Mouse (Mus musculus) heart, postnatal 0 days (tissue): ENCODE measurements around the gene Hspa4. TPM values are rescaled to one million over a fixed set of nuclear protein-coding genes. Genes with fewer than 3 reads are reported as not detected.
A peak's percentile ranks its signal among the peaks of the same experiment; 100 is the strongest.
"Not testable (repeated sequence)": the region's sequence is repeated elsewhere in the genome, so short reads cannot be mapped to it uniquely, and the experiment has no call there.

ENCODE experiments used
- ATAC-seq: fragments of 200-750 bp; cut with Nextera tagmentation; 2 replicates; pipeline ENCODE4 v1.8.0; 2017; ENCODE audit warnings: low read depth, moderate number of reproducible peaks, moderate library complexity; ENCODE audit not compliant: insufficient read depth
- DNase-seq: peaks from one replicate; pipeline ENCODE4 v3.0.0-alpha.2; 2016; ENCODE audit warnings: low spot score
- H3K27ac ChIP-seq: fragments of 300-500 bp; sonication (generic); 2 replicates; pipeline ENCODE4 v1.5.1; 2014; ENCODE audit warnings: low read depth, mild to moderate bottlenecking
- H3K27me3 ChIP-seq: fragments of 300-500 bp; sonication (generic); 2 replicates; pipeline ENCODE4 v1.6.1; 2014; ENCODE audit warnings: low read length, mixed read lengths; ENCODE audit not compliant: control insufficient read depth, insufficient read depth
- H3K36me3 ChIP-seq: fragments of 300-500 bp; sonication (generic); replicated peaks from 2 replicates; pipeline ENCODE4 v1.6.1; 2014; ENCODE audit warnings: low read length, mixed read lengths; ENCODE audit not compliant: control insufficient read depth, insufficient read depth
- H3K4me1 ChIP-seq: fragments of 300-500 bp; sonication (generic); 2 replicates; pipeline ENCODE4 v1.6.1; 2014; ENCODE audit warnings: antibody characterized with exemption; ENCODE audit not compliant: control insufficient read depth, insufficient read depth
- H3K4me2 ChIP-seq: fragments of 300-500 bp; sonication (generic); 2 replicates; pipeline ENCODE4 v1.6.1; 2014; ENCODE audit warnings: low read depth, mild to moderate bottlenecking, low read length, moderate library complexity
- H3K4me3 ChIP-seq: fragments of 300-500 bp; sonication (generic); 2 replicates; pipeline ENCODE4 v1.5.1; 2014; ENCODE audit warnings: low read depth, low read length
- H3K9ac ChIP-seq: fragments of 300-500 bp; sonication (generic); replicated peaks from 2 replicates; pipeline ENCODE4 v1.6.1; 2014; ENCODE audit warnings: low read depth, low read length, mixed read lengths
- H3K9me3 ChIP-seq: fragments of 300-500 bp; sonication (generic); replicated peaks from 2 replicates; pipeline ENCODE4 v1.6.1; 2016; ENCODE audit warnings: low read length; ENCODE audit not compliant: control insufficient read depth
- CTCF ChIP-seq: IDR thresholded peaks from 2 replicates; pipeline ENCODE4 v1.5.1; 2016; ENCODE audit warnings: antibody characterized with exemption, control low read depth, low read depth
- EP300 ChIP-seq: IDR thresholded peaks from 2 replicates; pipeline ENCODE4 v1.6.1; 2016; ENCODE audit warnings: antibody characterized with exemption, low read depth
- WGBS: fragments of 180-500 bp; shearing (Covaris S2); extraction: QIAGEN DNeasy Blood & Tissue Kit; methylation state at CpG from one replicate; pipeline ENCODE4 v1.1.7; 2014; 5-methylcytosine and 5-hydroxymethylcytosine counted together
- polyA plus RNA-seq: library from polyadenylated mRNA; unstranded; fragments of >200 nt; fragmentation: Nextera tagmentation; extraction: Ambion mirVana; gene quantifications from 2 replicates; pipeline ENCODE4 v1.2.1, GENCODE M21; 2015
- total RNA-seq: library from RNA; depleted of rRNA; stranded (reverse); fragments of >200 nt; gene quantifications from 2 replicates; pipeline ENCODE4 v1.2.3, GENCODE M21; 2014; ENCODE audit warnings: low replicate concordance

Gene Hspa4
- total and polyA plus RNA-seq, 2 experiments from 2014 or later, result 64.3 to 75.6 TPM

DNA sequence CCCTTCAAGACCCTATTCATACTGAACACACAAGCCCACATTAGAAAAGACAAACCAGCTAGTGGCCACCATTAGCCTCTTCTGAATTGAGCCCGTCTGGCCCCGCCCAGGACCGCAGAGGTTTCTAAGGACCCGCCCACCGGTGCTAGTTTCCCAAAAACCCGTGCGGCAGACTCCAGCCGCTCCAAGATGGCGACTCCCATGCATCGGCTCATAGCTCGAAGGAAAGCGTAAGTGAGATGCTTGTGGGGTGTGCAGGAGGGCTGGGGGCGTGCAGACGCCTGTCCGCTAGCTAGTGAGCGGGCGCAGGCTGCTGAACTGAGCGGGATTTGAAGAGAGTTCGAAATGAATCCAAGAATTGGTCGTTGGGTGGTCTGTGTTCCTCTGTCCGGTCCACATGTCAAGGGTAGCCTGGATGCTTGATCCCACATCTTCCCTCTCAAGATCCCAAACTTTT lies 24.3 kb upstream of the Hspa4 start, which contains the start of gene Zcchc10:
Gene Zcchc10, plus strand, starts transcription at position 168 of the 457 bp plus-strand sequence.
- Histone ChIP-seq H3K36me3 (peaks cover 26% of the 10 kb centered on the region), H3K9me3 (no peaks in the 10 kb centered on the region), H3K27me3 (no peaks in the 10 kb centered on the region), H3K4me2 (peak within 1 kb of the TSS; percentile 90), H3K27ac (peak within 1 kb of the TSS; percentile 53), H3K9ac (peak within 1 kb of the TSS; percentile 57), H3K4me3 (peak within 1 kb of the TSS; percentile 66), H3K4me1 (peaks cover 8% of the 10 kb centered on the region)
- WGBS, result under 1% methylated on average over 21 of the region's 21 CpGs
- DNase-seq (peak; percentile 88), ATAC-seq (peak; percentile 98)
- TF ChIP-seq CTCF (no peak), EP300 (no peak)

- not testable (repeated sequence) for H3K4me3 ChIP-seq, H3K4me2 ChIP-seq, DNase-seq, H3K4me1 ChIP-seq, H3K9me3 ChIP-seq, H3K27me3 ChIP-seq, H3K9ac ChIP-seq, H3K36me3 ChIP-seq, ATAC-seq, H3K27ac ChIP-seq
- 87% methylated on average over 13 of the region's 13 CpGs for WGBS
These were observed 19.6 kb upstream of the Hspa4 start for GRCm38 (mm10) chr11:53319867-53320266.

DNA sequence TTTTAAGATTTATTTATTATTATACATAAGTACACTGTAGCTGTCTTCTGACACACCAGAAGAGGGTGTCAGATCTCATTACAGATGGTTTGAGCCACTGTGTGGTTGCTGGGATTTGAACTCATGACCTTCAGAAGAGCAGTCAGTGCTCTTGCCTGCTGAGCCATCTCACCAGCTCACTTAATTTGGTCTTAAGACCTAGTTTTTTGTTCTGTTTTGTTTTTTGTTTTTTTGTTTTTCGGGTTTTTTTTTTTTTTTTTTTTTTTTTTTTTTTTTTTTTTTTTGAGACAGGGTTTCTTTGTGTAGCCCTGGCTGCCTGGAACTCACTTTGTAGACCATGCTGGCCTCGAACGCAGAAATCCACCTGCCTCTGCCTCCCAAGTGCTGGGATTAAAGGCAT lies 18.3 kb upstream of the Hspa4 start:
- not testable (repeated sequence) for H3K4me1 ChIP-seq, H3K36me3 ChIP-seq, H3K27me3 ChIP-seq, H3K9me3 ChIP-seq, H3K4me3 ChIP-seq, H3K27ac ChIP-seq, ATAC-seq, H3K4me2 ChIP-seq, DNase-seq, H3K9ac ChIP-seq
- WGBS, result 84% methylated on average over 3 of the region's 3 CpGs

DNA sequence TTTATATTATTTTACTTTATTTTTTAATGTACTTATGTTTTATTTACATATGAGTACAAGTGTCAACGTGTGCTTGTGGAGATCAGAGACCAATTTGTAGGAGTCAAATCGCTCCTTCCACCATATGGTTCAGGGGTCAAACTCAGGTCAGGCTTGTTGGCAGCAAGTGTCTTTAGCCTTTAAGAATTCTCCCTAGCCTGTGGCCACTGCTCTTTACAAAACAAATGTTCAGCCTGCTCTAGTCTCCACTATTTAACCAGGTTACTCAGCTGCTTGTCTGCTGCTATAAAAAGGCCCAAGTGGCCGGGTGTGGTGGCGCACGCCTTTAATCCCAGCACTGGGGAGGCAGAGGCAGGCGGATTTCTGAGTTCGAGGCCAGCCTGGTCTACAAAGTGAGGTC lies 17.8 kb upstream of the Hspa4 start:
- H3K9me3 ChIP-seq, result no peaks in the 10 kb centered on the region
- H3K27ac ChIP-seq, result no peak overlapping the region
- H3K36me3 ChIP-seq, result no peaks in the 10 kb centered on the region
- ATAC-seq (no peak), DNase-seq (no peak)
- no peaks in the 10 kb centered on the region for H3K27me3 ChIP-seq
- no peak overlapping the region for H3K4me2 ChIP-seq
- H3K4me1 ChIP-seq, result no peaks in the 10 kb centered on the region
- H3K4me3 ChIP-seq, result no peak overlapping the region
- 84% methylated on average over 7 of the region's 7 CpGs for WGBS
- TF ChIP-seq CTCF (no peak), EP300 (no peak)
- no peak overlapping the region for H3K9ac ChIP-seq

- WGBS, result 42% methylated on average over 6 of the region's 6 CpGs
- Histone ChIP-seq H3K36me3 (no peaks in the 10 kb centered on the region), H3K9ac (no peak overlapping the region), H3K27me3 (no peaks in the 10 kb centered on the region), H3K9me3 (no peaks in the 10 kb centered on the region), H3K4me3 (no peak overlapping the region), H3K27ac (no peak overlapping the region), H3K4me1 (no peaks in the 10 kb centered on the region), H3K4me2 (no peak overlapping the region)
- DNase-seq, result no peak
- no peak for ATAC-seq
- TF ChIP-seq CTCF (no peak), EP300 (no peak)
These were observed 16.7 kb upstream of the Hspa4 start for GRCm38 (mm10) chr11:53316996-53317395.

DNA sequence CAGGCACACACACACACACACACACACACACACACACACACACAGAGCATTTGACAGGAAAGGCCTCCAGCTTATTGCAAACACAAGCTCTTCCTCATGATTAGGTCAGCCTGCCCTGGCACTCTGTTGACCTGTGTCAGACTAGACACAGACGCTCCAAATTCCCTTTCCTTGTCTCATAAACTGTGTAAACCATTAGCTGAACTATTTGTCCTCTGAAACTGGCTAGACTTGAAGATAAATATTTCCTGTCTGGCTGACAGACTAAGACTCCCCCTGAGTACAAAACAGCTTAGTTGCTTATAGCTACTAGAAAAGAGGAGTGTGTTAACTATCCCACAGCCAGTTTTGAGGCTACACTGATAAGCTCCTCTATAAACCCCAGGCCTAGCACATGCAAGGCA lies 14.5 kb upstream of the Hspa4 start:
- Histone ChIP-seq H3K27me3 (no peaks in the 10 kb centered on the region), H3K4me2 (no peak overlapping the region), H3K9me3 (no peaks in the 10 kb centered on the region), H3K9ac (no peak overlapping the region), H3K4me3 (no peak overlapping the region), H3K4me1 (peaks cover 6% of the 10 kb centered on the region), H3K36me3 (no peaks in the 10 kb centered on the region), H3K27ac (peak overlapping the region; percentile 39; the same call in 1 of the 2 replicates)
- DNase-seq (peak; percentile 59), ATAC-seq (peak; percentile 49)
- peak; percentile 28; the same call in 1 of the 2 replicates for TF ChIP-seq EP300
- TF ChIP-seq CTCF, result no peak
- WGBS, result 8% methylated on average over 1 of the region's 1 CpGs

- 70% methylated on average over 1 of the region's 1 CpGs for WGBS
- H3K27ac ChIP-seq, ATAC-seq: not testable (repeated sequence)
These were observed 12.6 kb upstream of the Hspa4 start for GRCm38 (mm10) chr11:53312823-53313222.

More at GRCm38 (mm10) chr11:53312823-53313222, 12.6 kb upstream of the Hspa4 start:
- not testable (repeated sequence) for DNase-seq, H3K4me3 ChIP-seq, H3K9ac ChIP-seq, H3K36me3 ChIP-seq, H3K9me3 ChIP-seq, H3K4me2 ChIP-seq, H3K27me3 ChIP-seq
- H3K4me1 ChIP-seq, result peaks cover 20% of the 10 kb centered on the region
